Mouse (Mus musculus) limb, embryonic 14.5 days (tissue): Measurements from ENCODE around the gene Hadha. TPM values are rescaled to one million over a fixed set of nuclear protein-coding genes. Genes with fewer than 3 reads are reported as not detected.

Experiments
- ATAC-seq: fragments of 200-750 bp; cut with Nextera tagmentation; 2 replicates; pipeline ENCODE4 v1.8.0; 2017; ENCODE audit warnings: low read depth, moderate number of reproducible peaks, moderate TSS enrichment; ENCODE audit not compliant: low FRiP score
- DNase-seq: peaks from one replicate; pipeline ENCODE4 v3.0.0-alpha.2; 2015; ENCODE audit warnings: low spot score
- H3K27ac ChIP-seq: fragments of 300-500 bp; sonication (generic); replicated peaks from 2 replicates; pipeline ENCODE4 v1.5.1; 2014; ENCODE audit warnings: low read depth, mild to moderate bottlenecking, low read length, moderate library complexity, mixed read lengths
- H3K27me3 ChIP-seq: fragments of 300-500 bp; sonication (generic); 2 replicates; pipeline ENCODE4 v1.6.1; 2014; ENCODE audit warnings: low read length, mixed read lengths; ENCODE audit not compliant: control insufficient read depth, insufficient read depth
- H3K36me3 ChIP-seq: fragments of 300-500 bp; sonication (generic); 2 replicates; pipeline ENCODE4 v1.6.1; 2014; ENCODE audit warnings: mild to moderate bottlenecking, low read length, moderate library complexity, mixed read lengths; ENCODE audit not compliant: control insufficient read depth, insufficient read depth
- H3K4me1 ChIP-seq: fragments of 300-500 bp; sonication (generic); 2 replicates; pipeline ENCODE4 v1.6.1; 2014; ENCODE audit warnings: antibody characterized with exemption, low read length, mixed read lengths; ENCODE audit not compliant: control insufficient read depth, insufficient read depth
- H3K4me2 ChIP-seq: fragments of 300-500 bp; sonication (generic); replicated peaks from 2 replicates; pipeline ENCODE4 v1.6.1; 2014; ENCODE audit warnings: low read depth, mild to moderate bottlenecking, low read length, moderate library complexity; ENCODE audit not compliant: severe bottlenecking
- H3K4me3 ChIP-seq: fragments of 300-500 bp; sonication (generic); replicated peaks from 2 replicates; pipeline ENCODE4 v1.5.1; 2014; ENCODE audit warnings: low read length
- H3K9ac ChIP-seq: fragments of 300-500 bp; sonication (generic); 2 replicates; pipeline ENCODE4 v1.6.1; 2014; ENCODE audit warnings: mild to moderate bottlenecking, low read depth, low read length, moderate library complexity; ENCODE audit not compliant: severe bottlenecking
- H3K9me3 ChIP-seq: fragments of 300-500 bp; sonication (generic); 2 replicates; pipeline ENCODE4 v1.6.1; 2016; ENCODE audit warnings: low read length; ENCODE audit not compliant: control insufficient read depth
- POLR2A ChIP-seq: fragments of 200-500 bp; IDR thresholded peaks from 2 replicates; pipeline ENCODE4 v1.8.0; 2012; ENCODE audit warnings: inconsistent platforms, mild to moderate bottlenecking, moderate library complexity, borderline replicate concordance; ENCODE audit not compliant: insufficient read depth, insufficient read length; ENCODE audit errors: extremely low read depth
- WGBS: fragments of 180-500 bp; shearing (Covaris S2); extraction: QIAGEN DNeasy Blood & Tissue Kit; methylation state at CpG from one replicate; pipeline ENCODE4 v1.1.7; 2014; 5-methylcytosine and 5-hydroxymethylcytosine counted together
- polyA plus RNA-seq, 2 experiments: library from polyadenylated mRNA; depleted of rRNA in 1 of 2; stranded (reverse) in 1 of 2; unstranded in 1 of 2; fragments of >200 nt; fragmentation: Nextera tagmentation in 1 of 2; extraction: Ambion mirVana in 1 of 2; gene quantifications; 2 replicates each; pipeline versions ENCODE4 v1.2.1 to v1.2.3; 2012 to 2014

Gene Hadha
- polyA plus RNA-seq, 2 experiments = 84.0 to 124 TPM

DNA sequence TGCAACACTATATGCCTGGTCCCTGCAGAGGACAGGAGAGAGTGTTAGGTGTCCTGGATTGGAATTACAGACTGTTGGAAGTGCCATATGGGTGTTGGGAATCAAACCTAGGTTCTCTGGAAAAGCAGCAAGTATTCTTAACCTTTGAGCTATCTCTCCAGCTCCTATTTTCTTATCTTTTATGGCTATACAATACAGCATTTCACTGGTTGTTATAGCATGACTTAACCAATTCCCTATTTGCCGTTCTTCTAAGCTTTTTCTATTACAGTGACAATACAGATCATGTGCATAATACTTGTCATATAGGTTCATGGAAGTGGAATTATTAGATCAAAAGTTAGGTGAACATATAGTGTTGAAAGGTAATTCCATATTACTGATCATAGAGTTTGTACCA, 6.9 kb upstream of the Hadha start:
- Histone ChIP-seq H3K4me2 (no peak overlapping the region), H3K36me3 (peaks cover 10% of the 10 kb centered on the region; the same call in 1 of the 2 replicates), H3K9ac (no peak overlapping the region), H3K4me1 (no peaks in the 10 kb centered on the region), H3K9me3 (no peaks in the 10 kb centered on the region), H3K27ac (no peak overlapping the region), H3K4me3 (no peak overlapping the region), H3K27me3 (no peaks in the 10 kb centered on the region)
- 95% methylated on average over 1 of the region's 1 CpGs for WGBS
- TF ChIP-seq POLR2A = no peak
- ATAC-seq (no peak), DNase-seq (no peak)

DNA sequence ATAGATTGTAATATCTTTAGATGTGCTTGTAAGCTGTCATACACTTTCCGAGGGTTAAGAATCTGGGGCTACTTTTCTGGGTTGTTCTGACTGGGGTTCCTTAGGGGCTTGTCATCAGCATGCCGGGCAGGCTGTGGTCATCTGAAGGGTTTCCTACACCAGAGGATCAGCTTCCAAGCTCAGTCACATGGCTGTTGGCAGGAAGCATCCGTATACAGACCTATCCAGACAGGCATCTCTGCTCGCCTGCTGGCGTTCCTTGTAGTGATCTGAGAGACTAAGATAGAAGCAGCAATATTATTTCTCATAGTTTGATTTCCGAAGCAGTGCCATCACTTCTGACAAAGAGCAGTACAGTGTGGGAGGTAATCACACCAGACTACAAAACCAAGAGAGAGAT, 4.6 kb upstream of the Hadha start:
- H3K9me3 ChIP-seq = no peaks in the 10 kb centered on the region
- H3K4me2 ChIP-seq = no peak overlapping the region
- no peak overlapping the region for H3K9ac ChIP-seq
- peaks cover 6% of the 10 kb centered on the region; the same call in 1 of the 2 replicates for H3K36me3 ChIP-seq
- no peak for TF ChIP-seq POLR2A
- DNase-seq = no peak
- no peak overlapping the region for H3K4me3 ChIP-seq
- no peak overlapping the region for H3K27ac ChIP-seq
- H3K27me3 ChIP-seq = no peaks in the 10 kb centered on the region
- no peak for ATAC-seq
- H3K4me1 ChIP-seq = peaks cover 7% of the 10 kb centered on the region
- 88% methylated on average over 6 of the region's 6 CpGs for WGBS

- no peaks in the 10 kb centered on the region for H3K9me3 ChIP-seq
- ATAC-seq = no peak
- peak overlapping the region; percentile 67 for H3K4me3 ChIP-seq
- no peak for DNase-seq
- H3K27ac ChIP-seq = peak overlapping the region; percentile 90; the same call in 1 of the 2 replicates
- TF ChIP-seq POLR2A = no peak
- H3K36me3 ChIP-seq = 0 out of 2 replicates have a peak, but pooled peaks cover 6% of the 10 kb centered on the region
- H3K4me1 ChIP-seq = peaks cover 12% of the 10 kb centered on the region
- WGBS = 32% methylated on average over 13 of the region's 13 CpGs
- peak overlapping the region; percentile 78 for H3K4me2 ChIP-seq
- peak overlapping the region; percentile 70 for H3K9ac ChIP-seq
- no peaks in the 10 kb centered on the region for H3K27me3 ChIP-seq
These were observed 1.1 kb upstream of the Hadha start for GRCm38 (mm10) chr5:30155821-30156629.

- peaks cover 12% of the 10 kb centered on the region for H3K4me1 ChIP-seq
- peak overlapping the region; percentile 78 for H3K4me2 ChIP-seq
- DNase-seq (peak; percentile 9), ATAC-seq (peak; percentile 47)
- no peaks in the 10 kb centered on the region for H3K27me3 ChIP-seq
- no peak for TF ChIP-seq POLR2A
- H3K9ac ChIP-seq = peak overlapping the region; percentile 70
- H3K27ac ChIP-seq = peak overlapping the region; percentile 90
- WGBS = under 1% methylated on average over 28 of the region's 31 CpGs
- H3K4me3 ChIP-seq = peak overlapping the region; percentile 67
- 0 out of 2 replicates have a peak, but pooled peaks cover 6% of the 10 kb centered on the region for H3K36me3 ChIP-seq
- H3K9me3 ChIP-seq = no peaks in the 10 kb centered on the region
These were observed 432 bp upstream of the Hadha start for GRCm38 (mm10) chr5:30155395-30155792.

- Histone ChIP-seq H3K36me3 (0 out of 2 replicates have a peak, but pooled peaks cover 2% of the 10 kb centered on the region), H3K9me3 (no peaks in the 10 kb centered on the region), H3K4me2 (peak overlapping the region; percentile 78), H3K27ac (no peak overlapping the region), H3K27me3 (no peaks in the 10 kb centered on the region), H3K9ac (peak overlapping the region; percentile 70), H3K4me1 (peaks cover 12% of the 10 kb centered on the region), H3K4me3 (peak overlapping the region; percentile 67)
- DNase-seq (peak; percentile 47), ATAC-seq (no peak)
- TF ChIP-seq POLR2A = no peak
- 20% methylated on average over 4 of the region's 4 CpGs for WGBS
These were observed 949 bp downstream of the Hadha start for GRCm38 (mm10) chr5:30154013-30154412.
